Mouse (Mus musculus): ENCODE data around the gene Emc4.

DNA sequence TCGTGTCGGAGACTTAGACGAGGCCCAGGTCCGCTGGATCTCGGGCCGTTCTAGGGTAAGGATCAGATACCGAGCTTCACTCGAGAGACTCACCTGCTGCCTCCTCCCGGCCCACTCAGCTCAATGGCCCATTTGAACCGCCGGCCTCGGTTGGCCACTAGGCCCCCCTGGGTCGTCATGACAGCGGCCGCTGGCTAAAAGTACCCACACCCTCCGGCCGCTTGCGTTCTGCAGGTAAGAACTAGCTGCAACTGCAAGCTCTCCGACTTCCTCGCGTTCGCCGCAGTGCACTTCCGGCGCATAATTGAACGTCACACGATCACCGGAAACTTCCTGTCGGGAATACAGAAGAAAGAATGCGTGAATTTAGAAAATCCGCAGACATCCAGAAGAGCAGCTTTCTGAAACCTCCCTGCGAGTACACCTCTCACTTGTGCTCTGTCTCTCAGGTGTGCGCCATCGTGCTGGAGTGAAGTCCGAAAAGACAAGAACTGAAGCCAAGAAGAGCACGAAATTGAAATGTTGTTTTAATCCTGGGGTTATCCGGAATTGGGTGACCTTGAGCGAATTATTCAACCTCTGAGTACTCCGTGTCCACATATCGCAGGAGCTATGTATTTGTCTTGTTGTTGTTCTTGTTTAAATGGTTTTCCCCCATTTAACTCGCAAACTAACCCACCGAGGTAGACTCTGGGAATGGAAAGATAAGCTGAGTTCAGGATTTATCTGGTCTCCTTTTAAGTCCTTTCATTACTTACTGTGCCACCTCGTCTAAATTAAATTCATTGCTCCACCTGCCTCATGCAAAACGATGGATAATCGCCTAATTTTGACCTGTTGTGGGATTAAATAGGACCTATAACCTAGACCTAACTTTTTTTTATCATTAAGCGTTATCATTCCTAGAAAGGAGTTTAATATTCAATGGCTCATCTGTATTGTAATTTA, at the start of gene Emc4:
- peak; percentile 59; the same call in 1 of the 2 replicates for TF ChIP-seq POLR2A (IDR thresholded peaks at IDR 0.05; ENCODE audit: low read depth, low read length)
- no peak for TF ChIP-seq CTCF (IDR thresholded peaks at IDR 0.05; ENCODE audit: extremely low read depth, insufficient read length, insufficient replicate concordance, low read depth, low read length)

Measured in small intestine, adult 2 months (tissue).